Mouse (Mus musculus): Measurements from ENCODE around the gene Gm45337.
"Not testable (repeated sequence)": the region's sequence is repeated elsewhere in the genome, so short reads cannot be mapped to it uniquely, and the experiment has no call there.

Gm45337 gene

GRCm38 (mm10) chr7:142144507-142144906 is at the start of gene Gm45337:
Gene Gm45337, minus strand, starts transcription at chr7:142144607.
- no peak for DNase-seq (ENCODE audit: low read depth)

- no peak for DNase-seq (ENCODE audit: low read depth)
These were observed 45.9 kb upstream of the Gm45337 start, which contains the start of gene Gm10153 for GRCm38 (mm10) chr7:142190289-142190688. Gene Gm10153, minus strand, starts transcription at chr7:142190389.

GRCm38 (mm10) chr7:142188156-142188555 is 43.7 kb upstream of the Gm45337 start:
- DNase-seq (ENCODE audit: low read depth): no peak

DNA sequence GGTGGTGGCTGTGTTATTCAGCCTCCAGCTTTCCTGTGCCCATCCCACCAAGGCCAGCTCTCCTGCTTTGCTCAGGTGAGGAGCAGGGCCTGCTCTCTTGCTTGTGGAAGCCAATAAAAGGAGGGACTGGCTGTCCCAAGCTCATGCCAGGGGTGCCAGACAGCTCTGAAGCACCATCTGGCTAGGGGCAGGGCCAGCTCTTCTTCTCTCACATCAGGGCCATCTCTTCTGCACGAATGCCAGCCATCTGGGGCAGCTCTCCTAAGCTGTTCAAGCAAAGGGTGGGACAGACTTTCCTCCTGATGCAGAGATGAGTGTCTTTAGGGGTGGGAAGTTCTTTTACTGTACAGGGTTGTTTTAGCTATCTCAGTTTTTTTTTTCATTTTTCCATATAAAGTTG is 36.6 kb upstream of the Gm45337 start:
- no peak for DNase-seq (ENCODE audit: low read depth)

DNA sequence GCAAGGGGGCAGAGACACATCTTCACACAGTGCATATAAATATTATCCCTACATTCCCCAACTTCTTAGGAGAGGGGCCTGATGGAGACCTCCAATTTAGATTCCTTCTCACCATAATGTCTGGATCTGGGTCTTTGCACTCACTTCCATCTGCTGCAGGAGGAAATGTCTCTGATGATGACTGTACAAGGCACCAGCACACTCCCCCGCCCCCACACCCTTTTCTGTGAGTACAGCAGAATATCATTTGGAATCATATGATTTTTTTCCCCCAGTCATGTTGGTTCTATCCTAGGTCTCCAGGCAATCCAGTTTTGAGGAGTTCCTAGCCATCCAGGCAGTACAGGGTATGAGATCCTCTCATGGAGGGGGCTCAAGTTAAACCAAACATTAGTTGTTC is 34.3 kb upstream of the Gm45337 start:
- DNase-seq (ENCODE audit: low read depth): no peak

GRCm38 (mm10) chr7:142175905-142176304 is 31.5 kb upstream of the Gm45337 start, which contains the start of gene Krtap5-2:
Gene Krtap5-2, minus strand, starts transcription at chr7:142176005.
- DNase-seq (ENCODE audit: low read depth): not testable (repeated sequence)

- peak; percentile 60 for DNase-seq (ENCODE audit: low read depth)
These were observed 25.4 kb upstream of the Gm45337 start for GRCm38 (mm10) chr7:142169836-142170235.

DNA sequence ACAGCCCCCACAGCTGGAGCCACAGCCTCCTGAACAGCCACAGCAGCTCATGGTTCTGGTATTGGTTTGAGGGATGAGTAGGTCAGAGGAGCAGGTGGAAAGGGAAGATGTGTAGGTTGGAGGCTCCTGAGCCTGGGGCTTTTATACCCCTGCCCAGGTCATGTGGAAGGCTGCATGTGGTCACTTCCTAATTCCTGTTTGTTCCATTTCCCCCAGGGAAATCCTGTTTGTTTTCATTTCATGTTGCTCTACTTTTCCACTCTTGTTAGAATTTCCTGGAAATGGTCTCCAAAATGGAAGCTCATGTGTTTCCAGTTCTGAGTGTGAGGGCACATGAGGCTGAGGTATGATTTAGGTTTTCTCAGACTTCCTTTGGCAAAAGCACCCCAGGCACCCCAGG is 21.2 kb upstream of the Gm45337 start, which contains the start of gene Gm4553:
Gene Gm4553 (minus strand): TSS at position 101 of the 400 bp plus-strand sequence.
- not testable (repeated sequence) for DNase-seq (ENCODE audit: low read depth)

- no peak for DNase-seq (ENCODE audit: low read depth)
These were observed 15.0 kb upstream of the Gm45337 start for GRCm38 (mm10) chr7:142159366-142159765.

- not testable (repeated sequence) for DNase-seq (ENCODE audit: low read depth)
These were observed 12.6 kb upstream of the Gm45337 start, which contains the start of gene Gm29735 for GRCm38 (mm10) chr7:142157013-142157412. Gene Gm29735, minus strand, starts transcription at chr7:142157113.

- no peak for DNase-seq (ENCODE audit: low read depth)
These were observed 10.9 kb upstream of the Gm45337 start for GRCm38 (mm10) chr7:142155308-142155707.

DNA sequence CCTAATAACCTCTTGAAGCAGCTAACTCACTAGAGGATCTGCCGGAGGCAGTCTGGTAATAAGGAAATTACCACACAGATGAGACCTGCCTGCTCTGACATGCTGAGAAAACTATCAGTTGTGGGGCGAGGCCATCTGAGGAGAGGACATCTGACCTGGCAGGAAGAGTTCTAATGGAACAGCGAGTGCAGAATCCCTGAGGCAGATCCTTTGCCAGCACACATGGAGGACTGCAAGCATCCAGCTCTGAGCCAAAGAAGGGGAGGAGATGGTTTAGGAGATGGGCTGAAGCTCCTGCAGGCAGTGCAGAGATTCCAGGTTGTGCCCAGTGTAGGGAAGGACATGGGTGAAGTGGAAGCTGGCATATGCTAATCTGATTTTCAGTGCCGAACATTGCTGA is 7.8 kb upstream of the Gm45337 start:
- no peak for DNase-seq (ENCODE audit: low read depth)

DNA sequence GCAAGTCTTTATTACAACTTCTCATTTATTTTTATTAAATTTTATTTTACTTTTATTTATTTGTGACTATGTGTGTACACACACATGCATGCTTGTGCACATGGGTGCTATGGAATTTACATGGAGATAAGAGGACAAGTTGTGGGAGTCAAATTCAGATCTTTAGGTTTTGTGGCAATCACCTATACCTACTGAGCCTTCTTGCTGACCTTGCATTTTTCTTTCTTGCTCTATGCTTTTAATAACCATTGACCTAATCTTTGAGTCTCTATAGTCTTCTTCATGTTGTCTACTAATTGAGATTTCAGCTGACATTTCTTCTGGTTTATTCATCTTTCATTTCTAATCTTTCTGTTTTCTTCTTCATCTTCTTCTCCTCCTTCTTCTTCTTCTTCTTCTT is 4.2 kb upstream of the Gm45337 start:
- DNase-seq (ENCODE audit: low read depth): no peak

DNA sequence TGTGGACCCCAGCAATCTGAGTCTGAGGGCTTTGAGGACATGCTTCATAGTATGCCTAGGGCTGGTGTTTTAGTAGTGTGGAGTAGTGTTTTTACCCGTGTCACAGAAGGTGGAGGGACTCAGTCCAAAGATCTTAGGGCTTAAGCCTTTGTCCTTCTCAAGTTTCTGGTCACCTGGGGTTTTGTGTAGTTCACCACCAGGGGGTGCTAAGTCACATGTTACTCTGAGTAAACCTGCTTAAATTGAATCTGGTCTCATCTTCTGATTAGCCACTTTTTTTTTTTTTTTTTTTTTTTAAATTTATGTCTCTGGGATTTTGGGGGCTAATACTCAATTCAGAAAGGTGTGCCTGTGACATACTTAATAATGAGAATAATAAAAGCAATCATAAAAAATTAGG is 1.6 kb upstream of the Gm45337 start:
- DNase-seq (ENCODE audit: low read depth): peak; percentile 70

GRCm38 (mm10) chr7:142145413-142145940 is 1.1 kb upstream of the Gm45337 start:
- no peak for DNase-seq (ENCODE audit: low read depth)

- peak; percentile 3 for DNase-seq (ENCODE audit: low read depth)
These were observed 849 bp downstream of the Gm45337 start for GRCm38 (mm10) chr7:142143506-142144010.

DNA sequence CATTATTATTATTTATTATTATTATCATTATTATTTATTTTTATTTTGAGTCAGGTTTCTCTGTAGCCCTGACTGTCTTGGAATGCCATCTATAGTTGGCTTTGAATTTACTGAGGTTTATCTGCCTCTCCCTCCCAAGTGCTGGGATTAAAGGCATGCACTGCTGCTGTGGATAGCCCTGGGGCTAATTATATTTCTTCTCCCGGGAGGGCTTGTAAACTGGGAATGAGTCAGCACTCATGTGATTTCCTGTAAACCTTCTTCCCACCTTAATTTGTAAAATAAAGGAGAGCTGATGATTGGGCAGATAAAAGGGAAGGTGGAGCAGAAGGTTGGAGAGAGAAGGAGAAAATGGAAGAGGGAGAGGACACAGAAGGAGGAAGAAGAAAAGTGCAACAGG is 3.7 kb downstream of the Gm45337 start:
- no peak for DNase-seq (ENCODE audit: low read depth)

DNA sequence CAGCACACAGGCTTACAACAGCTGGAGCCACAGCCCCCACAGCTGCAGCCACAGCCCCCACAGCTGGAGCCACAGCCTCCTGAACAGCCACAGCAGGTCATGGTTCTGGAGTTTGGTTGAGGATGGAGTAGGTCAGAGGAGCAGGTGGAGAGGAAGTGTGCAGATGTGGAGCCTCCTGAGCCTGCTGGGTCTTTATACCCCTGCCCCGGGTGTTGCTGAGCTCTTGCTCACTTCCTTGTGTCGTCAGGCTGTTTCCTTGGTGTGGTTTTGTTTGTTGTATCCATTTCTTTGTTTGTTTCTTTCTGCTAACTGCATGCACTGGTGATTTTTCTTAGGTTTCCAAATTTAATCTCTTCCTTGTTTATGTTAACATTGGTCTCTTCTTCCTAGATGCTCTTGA is 8.5 kb downstream of the Gm45337 start, which contains the start of gene Gm39115:
Gene Gm39115 (minus strand): TSS at position 101 of the 400 bp plus-strand sequence.
- not testable (repeated sequence) for DNase-seq (ENCODE audit: low read depth)

GRCm38 (mm10) chr7:142134206-142134995 is 10.0 kb downstream of the Gm45337 start:
- DNase-seq (ENCODE audit: low read depth): no peak

- peak; percentile 19 for DNase-seq (ENCODE audit: low read depth)
These were observed 15.6 kb downstream of the Gm45337 start for GRCm38 (mm10) chr7:142128843-142129242.

- not testable (repeated sequence) for DNase-seq (ENCODE audit: low read depth)
These were observed 23.8 kb downstream of the Gm45337 start, which contains the start of gene Gm45618 for GRCm38 (mm10) chr7:142120629-142121028. Gene Gm45618, minus strand, starts transcription at chr7:142120729.

- peak; percentile 26 for DNase-seq (ENCODE audit: low read depth)
These were observed 24.8 kb downstream of the Gm45337 start for GRCm38 (mm10) chr7:142119632-142120031.

- peak; percentile 43 for DNase-seq (ENCODE audit: low read depth)
These were observed 39.7 kb downstream of the Gm45337 start for GRCm38 (mm10) chr7:142104747-142105146.
